Mouse (Mus musculus) liver, embryonic 14.5 days (tissue): ENCODE measurements at regions not wholly inside any gene's neighbourhood (a gene's known extent, or its start where the extent isn't known, plus 50 kb on each side); places are given as distances from the start of the nearest gene placed in this dataset.

Experiments used
- CTCF ChIP-seq: IDR thresholded peaks from 2 replicates; pipeline ENCODE4 v1.5.1; 2016; ENCODE audit warnings: antibody characterized with exemption, low read depth, control low read depth
- EP300 ChIP-seq: IDR thresholded peaks from 2 replicates; pipeline ENCODE4 v1.6.1; 2016; ENCODE audit warnings: antibody characterized with exemption, low read depth

DNA sequence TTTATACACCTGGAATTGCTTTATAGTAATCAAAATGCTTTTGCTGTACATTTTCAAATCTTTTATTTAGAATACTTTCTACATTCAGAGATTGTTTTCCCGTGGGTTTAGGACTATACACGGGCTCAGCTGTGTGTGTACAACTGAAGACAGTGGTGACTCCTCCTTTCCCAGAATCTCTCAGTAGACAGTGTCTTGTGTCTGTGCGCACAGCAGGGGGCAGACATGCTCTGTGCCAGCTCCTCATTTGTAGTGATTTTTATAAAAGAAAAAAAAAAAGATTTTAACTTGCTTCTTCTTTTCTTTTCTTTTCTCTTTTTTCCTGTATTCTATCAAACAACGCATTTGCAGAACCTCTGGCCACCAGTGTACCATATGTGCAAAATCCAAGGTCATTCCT lies 817.3 kb downstream of the Basp1 start:
- TF ChIP-seq CTCF (0 out of 2 replicates have a peak, but pooled peaks have one; percentile 22), EP300 (no peak)
